Mouse (Mus musculus): ENCODE results near the gene Hid1.
"Not testable (repeated sequence)": the region's sequence is repeated elsewhere in the genome, so short reads cannot be mapped to it uniquely, and the experiment has no call there.

Hid1 gene

GRCm38 (mm10) chr11:115367395-115367944 is at the start of gene Hid1:
Gene Hid1 (minus strand): TSS chr11:115367756.
- DNase-seq (ENCODE audit: low read depth, low spot score) = peak; percentile 78

GRCm38 (mm10) chr11:115409556-115409955 is 42.0 kb upstream of the Hid1 start:
- DNase-seq (ENCODE audit: low read depth, low spot score) = no peak

- no peak for DNase-seq (ENCODE audit: low read depth, low spot score)
Measured at GRCm38 (mm10) chr11:115408266-115408920, 40.8 kb upstream of the Hid1 start.

- no peak for DNase-seq (ENCODE audit: low read depth, low spot score)
Measured at GRCm38 (mm10) chr11:115406858-115407401, 39.4 kb upstream of the Hid1 start.

- no peak for DNase-seq (ENCODE audit: low read depth, low spot score)
Measured at GRCm38 (mm10) chr11:115405723-115406122, 38.2 kb upstream of the Hid1 start.

- DNase-seq (ENCODE audit: low read depth, low spot score) = peak; percentile 88
Measured at GRCm38 (mm10) chr11:115403338-115404124, 36.0 kb upstream of the Hid1 start, which contains the start of gene Mrpl58. Gene Mrpl58 (plus strand): TSS chr11:115403752.

GRCm38 (mm10) chr11:115400630-115401391 is 33.3 kb upstream of the Hid1 start:
- DNase-seq (ENCODE audit: low read depth, low spot score) = peak; percentile 12

- DNase-seq (ENCODE audit: low read depth, low spot score) = no peak
Measured at GRCm38 (mm10) chr11:115400126-115400525, 32.6 kb upstream of the Hid1 start.

GRCm38 (mm10) chr11:115398085-115398484 is 30.5 kb upstream of the Hid1 start:
- DNase-seq (ENCODE audit: low read depth, low spot score) = no peak

- DNase-seq (ENCODE audit: low read depth, low spot score) = no peak
Measured at GRCm38 (mm10) chr11:115393721-115394325, 26.3 kb upstream of the Hid1 start.

GRCm38 (mm10) chr11:115391358-115391757 is 23.8 kb upstream of the Hid1 start:
- DNase-seq (ENCODE audit: low read depth, low spot score) = no peak

- DNase-seq (ENCODE audit: low read depth, low spot score) = not testable (repeated sequence)
Measured at GRCm38 (mm10) chr11:115386859-115387258, 19.3 kb upstream of the Hid1 start.

GRCm38 (mm10) chr11:115384587-115384986 is 17.0 kb upstream of the Hid1 start:
- no peak for DNase-seq (ENCODE audit: low read depth, low spot score)

- no peak for DNase-seq (ENCODE audit: low read depth, low spot score)
Measured at GRCm38 (mm10) chr11:115383701-115384474, 16.3 kb upstream of the Hid1 start.

- no peak for DNase-seq (ENCODE audit: low read depth, low spot score)
Measured at GRCm38 (mm10) chr11:115382891-115383290, 15.3 kb upstream of the Hid1 start.

GRCm38 (mm10) chr11:115381743-115382539 is 14.4 kb upstream of the Hid1 start, which contains the start of gene Cdr2l:
Gene Cdr2l (plus strand): TSS chr11:115381916.
- DNase-seq (ENCODE audit: low read depth, low spot score) = peak; percentile 94

GRCm38 (mm10) chr11:115381276-115381675 is 13.7 kb upstream of the Hid1 start:
- no peak for DNase-seq (ENCODE audit: low read depth, low spot score)

- DNase-seq (ENCODE audit: low read depth, low spot score) = no peak
Measured at GRCm38 (mm10) chr11:115377854-115378253, 10.3 kb upstream of the Hid1 start.

GRCm38 (mm10) chr11:115377254-115377653 is 9.7 kb upstream of the Hid1 start:
- no peak for DNase-seq (ENCODE audit: low read depth, low spot score)

Data from mesoderm, embryonic 11.5 days (tissue).